Mouse (Mus musculus) liver, postnatal 0 days (tissue): ENCODE data around the gene Bach1. TPM values are rescaled to one million over a fixed set of nuclear protein-coding genes. Genes with fewer than 3 reads are reported as not detected.

ENCODE experiments used
- ATAC-seq: fragments of 200-750 bp; cut with Nextera tagmentation; 2 replicates; pipeline ENCODE4 v1.8.0; 2017; ENCODE audit warnings: mild to moderate bottlenecking, moderate library complexity
- DNase-seq: peaks from one replicate; pipeline ENCODE4 v3.0.0-alpha.2; 2016
- H3K27ac ChIP-seq: fragments of 300-500 bp; sonication (generic); 2 replicates; pipeline ENCODE4 v1.5.1; 2014; ENCODE audit warnings: antibody characterized with exemption, moderate library complexity, mild to moderate bottlenecking, low read depth
- H3K27me3 ChIP-seq: fragments of 300-500 bp; sonication (generic); 2 replicates; pipeline ENCODE4 v1.6.1; 2014; ENCODE audit warnings: low read length, control low read depth, mixed read lengths; ENCODE audit not compliant: insufficient read depth
- H3K36me3 ChIP-seq: fragments of 300-500 bp; sonication (generic); replicated peaks from 2 replicates; pipeline ENCODE4 v1.6.1; 2014; ENCODE audit warnings: mild to moderate bottlenecking, control low read depth, low read length, moderate library complexity, mixed read lengths; ENCODE audit not compliant: insufficient read depth
- H3K4me1 ChIP-seq: fragments of 300-500 bp; sonication (generic); 2 replicates; pipeline ENCODE4 v1.6.1; 2014; ENCODE audit warnings: antibody characterized with exemption, mild to moderate bottlenecking, control low read depth; ENCODE audit not compliant: insufficient read depth
- H3K4me2 ChIP-seq: fragments of 300-500 bp; sonication (generic); 2 replicates; pipeline ENCODE4 v1.6.1; 2014; ENCODE audit warnings: low read depth, mild to moderate bottlenecking, low read length, moderate library complexity, mixed read lengths
- H3K4me3 ChIP-seq: fragments of 300-500 bp; sonication (generic); 2 replicates; pipeline ENCODE4 v1.5.1; 2014; ENCODE audit warnings: low read depth, low read length
- H3K9ac ChIP-seq: fragments of 300-500 bp; sonication (generic); replicated peaks from 2 replicates; pipeline ENCODE4 v1.6.1; 2014; ENCODE audit warnings: mild to moderate bottlenecking, moderate library complexity
- H3K9me3 ChIP-seq: fragments of 300-500 bp; sonication (generic); 2 replicates; pipeline ENCODE4 v1.6.1; 2016; ENCODE audit warnings: mild to moderate bottlenecking, control low read depth, low read length, mixed read lengths
- CTCF ChIP-seq: sonication (generic); IDR thresholded peaks from 2 replicates; pipeline ENCODE4 v1.5.1; 2016; ENCODE audit warnings: antibody characterized with exemption, low read depth
- EP300 ChIP-seq: IDR thresholded peaks from 2 replicates; pipeline ENCODE4 v1.6.1; 2016; ENCODE audit warnings: antibody characterized with exemption, low read depth, mild to moderate bottlenecking
- WGBS: fragments of 180-500 bp; shearing (Covaris S2); extraction: QIAGEN DNeasy Blood & Tissue Kit; methylation state at CpG from one replicate; pipeline ENCODE4 v1.1.7; 2014; ENCODE audit not compliant: insufficient replicate concordance; 5-methylcytosine and 5-hydroxymethylcytosine counted together
- polyA plus RNA-seq: library from polyadenylated mRNA; unstranded; fragments of >200 nt; fragmentation: Nextera tagmentation; extraction: Ambion mirVana; gene quantifications from 2 replicates; pipeline ENCODE4 v1.2.1, GENCODE M21; 2015

The Bach1 gene
- polyA plus RNA-seq, 1 experiment from 2014 or later = 5.9 TPM

- no peak overlapping the region for H3K27ac ChIP-seq
- peaks cover 63% of the 10 kb centered on the region for H3K36me3 ChIP-seq
- H3K9me3 ChIP-seq = no peaks in the 10 kb centered on the region
- no peaks in the 10 kb centered on the region for H3K27me3 ChIP-seq
- TF ChIP-seq EP300 (no peak), CTCF (no peak)
- no peak overlapping the region for H3K9ac ChIP-seq
- H3K4me2 ChIP-seq = no peak overlapping the region
- DNase-seq (no peak), ATAC-seq (no peak)
- H3K4me1 ChIP-seq = peaks cover 18% of the 10 kb centered on the region
- WGBS = 94% methylated on average over 11 of the region's 11 CpGs
- H3K4me3 ChIP-seq = no peak overlapping the region
Measured at GRCm38 (mm10) chr16:87719071-87719470, 20.3 kb downstream of the Bach1 start.

- TF ChIP-seq EP300 (no peak), CTCF (no peak)
- Histone ChIP-seq H3K27ac (no peak overlapping the region), H3K9me3 (no peaks in the 10 kb centered on the region), H3K27me3 (no peaks in the 10 kb centered on the region), H3K4me3 (no peak overlapping the region), H3K36me3 (peaks cover 68% of the 10 kb centered on the region), H3K9ac (no peak overlapping the region), H3K4me1 (peaks cover 15% of the 10 kb centered on the region), H3K4me2 (no peak overlapping the region)
- ATAC-seq (no peak), DNase-seq (no peak)
- WGBS = 87% methylated on average over 23 of the region's 23 CpGs
Measured at GRCm38 (mm10) chr16:87719688-87720283, 21.0 kb downstream of the Bach1 start.

GRCm38 (mm10) chr16:87720851-87721409, 22.2 kb downstream of the Bach1 start:
- no peak for DNase-seq
- Histone ChIP-seq H3K4me1 (peaks cover 13% of the 10 kb centered on the region), H3K9me3 (no peaks in the 10 kb centered on the region), H3K27ac (no peak overlapping the region), H3K9ac (no peak overlapping the region), H3K27me3 (no peaks in the 10 kb centered on the region), H3K36me3 (peaks cover 71% of the 10 kb centered on the region), H3K4me2 (no peak overlapping the region), H3K4me3 (no peak overlapping the region)
- TF ChIP-seq EP300 = no peak
- no peak for TF ChIP-seq CTCF
- no peak for ATAC-seq
- 94% methylated on average over 24 of the region's 24 CpGs for WGBS

GRCm38 (mm10) chr16:87722857-87723256, 24.1 kb downstream of the Bach1 start:
- DNase-seq (no peak), ATAC-seq (no peak)
- H3K27me3 ChIP-seq = no peaks in the 10 kb centered on the region
- no peak overlapping the region for H3K9ac ChIP-seq
- H3K36me3 ChIP-seq = peaks cover 77% of the 10 kb centered on the region
- no peak overlapping the region for H3K4me3 ChIP-seq
- TF ChIP-seq EP300 = no peak
- no peak for TF ChIP-seq CTCF
- WGBS = 93% methylated on average over 5 of the region's 5 CpGs
- no peak overlapping the region for H3K4me2 ChIP-seq
- no peaks in the 10 kb centered on the region for H3K9me3 ChIP-seq
- peaks cover 8% of the 10 kb centered on the region for H3K4me1 ChIP-seq
- H3K27ac ChIP-seq = no peak overlapping the region

- Histone ChIP-seq H3K27me3 (no peaks in the 10 kb centered on the region), H3K9me3 (no peaks in the 10 kb centered on the region), H3K4me3 (no peak overlapping the region), H3K9ac (no peak overlapping the region), H3K36me3 (peaks cover 83% of the 10 kb centered on the region), H3K27ac (no peak overlapping the region), H3K4me2 (no peak overlapping the region), H3K4me1 (peaks cover 8% of the 10 kb centered on the region)
- DNase-seq = no peak
- TF ChIP-seq EP300 (no peak), CTCF (no peak)
- no peak for ATAC-seq
- WGBS = 73% methylated on average over 15 of the region's 15 CpGs
Measured at GRCm38 (mm10) chr16:87723479-87723878, 24.7 kb downstream of the Bach1 start.

GRCm38 (mm10) chr16:87724826-87725225, 26.1 kb downstream of the Bach1 start:
- no peaks in the 10 kb centered on the region for H3K27me3 ChIP-seq
- TF ChIP-seq EP300 = no peak
- TF ChIP-seq CTCF = no peak
- peaks cover 85% of the 10 kb centered on the region for H3K36me3 ChIP-seq
- no peak overlapping the region for H3K4me2 ChIP-seq
- DNase-seq (no peak), ATAC-seq (no peak)
- no peaks in the 10 kb centered on the region for H3K9me3 ChIP-seq
- H3K4me1 ChIP-seq = peaks cover 8% of the 10 kb centered on the region
- no peak overlapping the region for H3K4me3 ChIP-seq
- H3K9ac ChIP-seq = no peak overlapping the region
- 83% methylated on average over 4 of the region's 4 CpGs for WGBS
- H3K27ac ChIP-seq = no peak overlapping the region
